Mouse (Mus musculus) heart, embryonic 13.5 days (tissue): Measurements from ENCODE around the gene Mta3. TPM values are rescaled to one million over a fixed set of nuclear protein-coding genes. Genes with fewer than 3 reads are reported as not detected.
"Not testable (repeated sequence)": the region's sequence is repeated elsewhere in the genome, so short reads cannot be mapped to it uniquely, and the experiment has no call there.

ENCODE experiments used
- ATAC-seq: fragments of 200-750 bp; cut with Nextera tagmentation; 2 replicates; pipeline ENCODE4 v1.8.0; 2017; ENCODE audit warnings: moderate TSS enrichment; ENCODE audit not compliant: insufficient number of reproducible peaks, low FRiP score, low TSS enrichment; ENCODE audit errors: extremely low read depth
- H3K27ac ChIP-seq: fragments of 300-500 bp; sonication (generic); replicated peaks from 2 replicates; pipeline ENCODE4 v1.5.1; 2015; ENCODE audit warnings: moderate library complexity, mild to moderate bottlenecking, inconsistent platforms
- H3K27me3 ChIP-seq: fragments of 300-500 bp; sonication (generic); replicated peaks from 2 replicates; pipeline ENCODE4 v1.6.1; 2015; ENCODE audit warnings: mild to moderate bottlenecking, inconsistent platforms
- H3K36me3 ChIP-seq: fragments of 300-500 bp; sonication (generic); 2 replicates; pipeline ENCODE4 v1.6.1; 2015; ENCODE audit warnings: mild to moderate bottlenecking, inconsistent platforms
- H3K4me1 ChIP-seq: fragments of 300-500 bp; sonication (generic); 2 replicates; pipeline ENCODE4 v1.6.1; 2015; ENCODE audit warnings: inconsistent platforms
- H3K4me2 ChIP-seq: fragments of 300-500 bp; sonication (generic); 2 replicates; pipeline ENCODE4 v1.6.1; 2015; ENCODE audit warnings: inconsistent platforms, mild to moderate bottlenecking, moderate library complexity
- H3K4me3 ChIP-seq: fragments of 300-500 bp; sonication (generic); 2 replicates; pipeline ENCODE4 v1.5.1; 2015; ENCODE audit warnings: moderate library complexity, mild to moderate bottlenecking, inconsistent platforms
- H3K9ac ChIP-seq: fragments of 300-500 bp; sonication (generic); 2 replicates; pipeline ENCODE4 v1.6.1; 2015; ENCODE audit warnings: inconsistent platforms, mild to moderate bottlenecking, moderate library complexity
- H3K9me3 ChIP-seq: fragments of 300-500 bp; sonication (generic); 2 replicates; pipeline ENCODE4 v1.6.1; 2016; ENCODE audit warnings: inconsistent platforms
- WGBS: fragments of 180-500 bp; shearing (Covaris S2); methylation state at CpG from one replicate; pipeline ENCODE4 v1.1.7; 2015; ENCODE audit warnings: mixed read lengths; 5-methylcytosine and 5-hydroxymethylcytosine counted together
- polyA plus RNA-seq: library from polyadenylated mRNA; unstranded; fragments of >200 nt; fragmentation: Nextera tagmentation; extraction: Ambion mirVana; gene quantifications from 2 replicates; pipeline ENCODE4 v1.2.1, GENCODE M21; 2015

Mta3 gene
- polyA plus RNA-seq, 1 experiment from 2014 or later = 34.9 TPM

DNA sequence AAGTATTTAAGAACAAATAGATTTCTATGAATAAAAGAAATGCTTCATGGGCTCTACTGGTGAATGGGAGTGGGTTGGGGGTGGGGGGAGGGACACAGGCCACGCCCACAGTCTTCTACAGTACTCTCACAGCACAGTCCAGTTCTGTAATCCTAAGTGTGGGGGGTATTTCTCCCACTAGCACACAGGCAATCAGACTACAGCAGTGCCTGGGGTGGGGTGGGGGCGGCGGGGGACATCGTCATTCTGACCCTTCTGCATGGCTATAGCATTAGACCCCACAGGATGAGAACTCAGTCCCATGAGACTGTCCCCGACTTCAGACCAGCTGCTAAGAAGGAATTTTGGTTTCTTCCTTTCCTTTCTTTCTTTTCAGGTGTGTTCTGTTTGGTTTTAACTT, 143.8 kb downstream of the Mta3 start:
- Histone ChIP-seq H3K9ac (no peak overlapping the region), H3K4me3 (no peak overlapping the region), H3K27ac (no peak overlapping the region), H3K9me3 (no peaks in the 10 kb centered on the region), H3K4me2 (no peak overlapping the region), H3K27me3 (0 out of 2 replicates have a peak, but pooled peaks cover 13% of the 10 kb centered on the region), H3K4me1 (peaks cover 2% of the 10 kb centered on the region; the same call in 1 of the 2 replicates), H3K36me3 (no peaks in the 10 kb centered on the region)
- ATAC-seq = no peak
- WGBS = 62% methylated on average over 5 of the region's 5 CpGs

DNA sequence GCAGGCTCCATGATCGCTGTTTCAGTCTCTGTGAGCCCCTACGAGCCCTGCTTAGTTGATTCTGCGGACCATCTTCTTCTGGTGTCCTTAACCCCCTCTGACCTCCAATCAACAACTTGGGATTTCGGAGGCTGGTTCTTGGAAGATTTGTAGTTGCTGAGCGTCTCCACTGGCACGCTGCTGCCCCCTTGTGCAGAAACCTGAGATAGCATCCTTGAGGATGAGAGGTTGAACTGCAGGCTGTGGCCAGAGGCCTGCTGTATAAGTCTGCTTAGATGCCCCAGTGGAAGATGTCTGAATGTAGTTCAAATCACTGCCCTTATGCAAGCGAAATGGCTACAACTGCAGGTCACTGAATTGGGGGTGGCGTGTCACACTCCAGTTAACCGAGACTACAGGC, 144.5 kb downstream of the Mta3 start:
- no peak for ATAC-seq
- no peak overlapping the region for H3K27ac ChIP-seq
- no peak overlapping the region for H3K4me3 ChIP-seq
- 0 out of 2 replicates have a peak, but pooled peaks cover 13% of the 10 kb centered on the region for H3K27me3 ChIP-seq
- 0 out of 2 replicates have a peak overlapping the region, but pooled peaks have one; percentile 33 for H3K9ac ChIP-seq
- H3K36me3 ChIP-seq = no peaks in the 10 kb centered on the region
- H3K4me1 ChIP-seq = peaks cover 2% of the 10 kb centered on the region; the same call in 1 of the 2 replicates
- H3K9me3 ChIP-seq = no peaks in the 10 kb centered on the region
- H3K4me2 ChIP-seq = peak overlapping the region; percentile 51
- 8% methylated on average over 9 of the region's 9 CpGs for WGBS

GRCm38 (mm10) chr17:83850864-83851263, 144.9 kb downstream of the Mta3 start:
- Histone ChIP-seq H3K4me1 (peaks cover 2% of the 10 kb centered on the region; the same call in 1 of the 2 replicates), H3K9ac (no peak overlapping the region), H3K9me3 (no peaks in the 10 kb centered on the region), H3K27ac (no peak overlapping the region), H3K27me3 (0 out of 2 replicates have a peak, but pooled peaks cover 13% of the 10 kb centered on the region), H3K36me3 (no peaks in the 10 kb centered on the region), H3K4me3 (no peak overlapping the region), H3K4me2 (no peak overlapping the region)
- ATAC-seq = no peak
- WGBS = 71% methylated on average over 5 of the region's 5 CpGs

DNA sequence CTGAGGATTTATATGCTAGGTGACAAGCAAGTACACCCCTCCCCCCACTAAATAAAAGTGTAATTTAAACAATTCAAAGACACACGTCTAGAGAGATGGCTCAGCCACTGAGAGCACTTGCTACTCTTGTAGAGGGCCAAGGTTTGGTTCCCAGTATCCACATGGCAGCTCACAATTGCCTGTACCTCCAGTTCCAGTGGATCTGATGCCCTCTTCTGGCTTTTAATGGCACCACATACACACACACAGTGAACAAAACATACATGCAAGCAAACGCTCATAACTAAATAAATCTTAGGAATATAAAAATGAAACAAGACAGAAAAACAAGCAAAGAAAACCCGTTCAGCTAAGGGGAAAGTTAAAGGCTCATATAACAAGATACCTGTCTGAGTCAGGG, 147.9 kb downstream of the Mta3 start:
- WGBS = 42% methylated on average over 3 of the region's 3 CpGs
- Histone ChIP-seq H3K4me2 (peak overlapping the region; percentile 44), H3K4me3 (0 out of 2 replicates have a peak overlapping the region, but pooled peaks have one; percentile 10)

DNA sequence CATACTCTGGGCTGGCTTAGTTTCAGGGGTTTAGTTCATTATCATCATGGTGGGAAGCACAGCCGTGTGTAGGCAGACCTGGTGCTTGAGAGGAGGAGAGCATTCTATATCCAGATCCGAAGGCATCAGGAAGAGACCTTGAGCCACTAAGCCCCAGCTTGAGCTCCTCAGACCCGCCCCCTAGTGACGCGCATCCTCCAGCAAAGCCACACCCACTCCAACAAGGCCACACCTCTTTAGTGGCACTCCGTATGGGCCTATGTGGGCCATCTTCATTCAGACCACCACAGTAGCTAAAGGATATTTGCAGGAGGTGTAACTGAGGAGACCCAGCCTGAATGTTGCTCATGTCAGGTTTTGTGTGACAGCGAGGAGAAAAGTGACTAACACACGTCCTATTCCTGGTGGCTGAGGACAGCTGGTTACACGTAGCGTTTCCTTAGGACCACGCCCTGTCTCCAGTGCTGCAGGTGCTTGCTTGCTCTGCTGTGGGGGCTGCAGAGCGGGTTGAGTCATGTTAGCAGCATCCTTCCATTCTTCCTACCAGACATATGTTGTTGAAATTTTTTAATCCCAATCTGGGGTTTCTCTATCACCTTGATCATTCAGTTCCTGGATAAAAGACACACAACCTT, 148.4 kb downstream of the Mta3 start:
- H3K9me3 ChIP-seq = no peaks in the 10 kb centered on the region
- H3K9ac ChIP-seq = no peak overlapping the region
- H3K4me3 ChIP-seq = 0 out of 2 replicates have a peak overlapping the region, but pooled peaks have one; percentile 10
- H3K36me3 ChIP-seq = no peaks in the 10 kb centered on the region
- H3K27ac ChIP-seq = no peak overlapping the region
- H3K27me3 ChIP-seq = 0 out of 2 replicates have a peak, but pooled peaks cover 5% of the 10 kb centered on the region
- H3K4me1 ChIP-seq = peaks cover 2% of the 10 kb centered on the region; the same call in 1 of the 2 replicates
- 46% methylated on average over 12 of the region's 12 CpGs for WGBS
- peak; percentile 76 for ATAC-seq
- peak overlapping the region; percentile 44 for H3K4me2 ChIP-seq

More for the DNA sequence above, 147.9 kb downstream of the Mta3 start:
- Histone ChIP-seq H3K36me3 (no peaks in the 10 kb centered on the region), H3K9me3 (no peaks in the 10 kb centered on the region), H3K27ac (no peak overlapping the region), H3K9ac (no peak overlapping the region), H3K27me3 (0 out of 2 replicates have a peak, but pooled peaks cover 9% of the 10 kb centered on the region), H3K4me1 (peaks cover 2% of the 10 kb centered on the region; the same call in 1 of the 2 replicates)
- ATAC-seq = no peak

DNA sequence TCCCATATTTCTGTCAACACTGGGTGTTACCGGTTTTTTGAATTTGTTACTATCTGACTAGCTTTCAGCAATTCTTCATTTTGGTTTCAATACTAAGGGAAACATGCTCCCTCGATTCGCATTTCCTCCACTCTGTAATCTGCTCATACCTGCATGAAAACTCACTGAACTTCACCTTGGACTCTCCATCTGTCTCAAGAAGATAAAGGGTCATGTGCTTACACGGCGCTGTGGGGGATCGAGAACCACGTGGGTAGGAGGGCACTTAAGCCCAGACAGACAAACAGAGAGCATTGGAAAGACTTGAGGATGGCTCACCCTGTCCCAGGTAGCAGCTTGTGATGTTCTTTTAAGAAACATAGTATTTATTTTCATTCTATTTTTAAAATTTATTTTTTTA, 152.4 kb downstream of the Mta3 start:
- Histone ChIP-seq H3K4me2 (no peak overlapping the region), H3K4me1 (peaks cover 6% of the 10 kb centered on the region), H3K4me3 (no peak overlapping the region), H3K36me3 (no peaks in the 10 kb centered on the region), H3K27ac (no peak overlapping the region), H3K27me3 (no peaks in the 10 kb centered on the region), H3K9ac (no peak overlapping the region), H3K9me3 (no peaks in the 10 kb centered on the region)
- WGBS = 75% methylated on average over 7 of the region's 7 CpGs
- no peak for ATAC-seq

DNA sequence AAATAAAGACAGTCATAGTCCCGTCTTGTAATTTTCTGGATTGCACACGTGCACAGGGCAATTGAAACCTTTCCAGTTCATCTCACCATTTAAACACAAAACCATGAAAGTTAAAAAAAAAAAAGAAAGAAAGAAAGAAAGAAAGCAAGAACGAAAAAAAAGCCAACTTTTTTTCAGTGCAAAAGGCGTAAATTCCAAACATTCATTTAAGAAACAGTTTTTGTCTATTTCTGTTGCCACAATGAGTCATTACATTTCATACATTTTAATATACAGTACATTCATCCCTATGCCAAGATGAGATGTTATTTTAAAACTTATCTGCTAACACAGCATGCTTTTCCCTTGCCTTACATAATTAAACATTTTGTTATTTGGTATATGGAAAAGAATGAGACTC, 153.7 kb downstream of the Mta3 start:
- ATAC-seq = no peak
- Histone ChIP-seq H3K9ac (no peak overlapping the region), H3K36me3 (no peaks in the 10 kb centered on the region), H3K27ac (no peak overlapping the region), H3K4me2 (no peak overlapping the region), H3K4me1 (peaks cover 6% of the 10 kb centered on the region), H3K27me3 (0 out of 2 replicates have a peak, but pooled peaks cover 4% of the 10 kb centered on the region), H3K4me3 (no peak overlapping the region), H3K9me3 (no peaks in the 10 kb centered on the region)
- WGBS = 85% methylated on average over 4 of the region's 4 CpGs

DNA sequence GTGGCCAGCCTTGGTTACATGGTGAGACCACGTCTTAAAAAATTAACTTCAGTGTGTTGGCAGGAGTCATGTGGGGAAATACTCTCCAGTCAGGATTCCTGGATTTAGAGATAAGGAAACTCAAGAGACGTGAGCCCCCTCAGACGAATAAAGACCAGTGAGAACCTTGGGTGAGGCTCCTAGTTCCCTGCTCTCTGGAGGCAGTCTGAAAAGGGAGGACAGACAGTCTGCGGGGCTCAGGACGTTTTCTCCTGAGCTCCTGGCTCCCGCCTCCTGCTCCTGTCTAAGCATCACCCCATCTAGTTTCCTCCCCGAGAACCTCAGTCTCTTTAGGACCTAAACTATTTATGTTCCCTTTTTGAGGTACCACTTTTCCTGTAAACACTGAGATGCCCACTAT, 154.3 kb downstream of the Mta3 start:
- Histone ChIP-seq H3K9ac (no peak overlapping the region), H3K9me3 (no peaks in the 10 kb centered on the region), H3K4me2 (no peak overlapping the region), H3K4me1 (peaks cover 6% of the 10 kb centered on the region), H3K4me3 (no peak overlapping the region), H3K27ac (no peak overlapping the region), H3K36me3 (no peaks in the 10 kb centered on the region), H3K27me3 (0 out of 2 replicates have a peak, but pooled peaks cover 8% of the 10 kb centered on the region)
- 56% methylated on average over 7 of the region's 7 CpGs for WGBS
- no peak for ATAC-seq

GRCm38 (mm10) chr17:83860968-83861367, 155.0 kb downstream of the Mta3 start:
- not testable (repeated sequence) for ATAC-seq, H3K36me3 ChIP-seq, H3K9me3 ChIP-seq, H3K4me1 ChIP-seq, H3K9ac ChIP-seq, H3K27me3 ChIP-seq, H3K27ac ChIP-seq
- Histone ChIP-seq H3K4me3 (peak overlapping the region; percentile 80), H3K4me2 (peak overlapping the region; percentile 78)
- WGBS = 56% methylated on average over 8 of the region's 8 CpGs

GRCm38 (mm10) chr17:83861444-83862133, 155.6 kb downstream of the Mta3 start:
- Histone ChIP-seq H3K9ac (peak overlapping the region; percentile 91), H3K4me2 (peak overlapping the region; percentile 78), H3K4me1 (peaks cover 6% of the 10 kb centered on the region), H3K4me3 (peak overlapping the region; percentile 80), H3K9me3 (no peaks in the 10 kb centered on the region), H3K36me3 (no peaks in the 10 kb centered on the region), H3K27me3 (0 out of 2 replicates have a peak, but pooled peaks cover 8% of the 10 kb centered on the region), H3K27ac (peak overlapping the region; percentile 86)
- under 1% methylated on average over 62 of the region's 62 CpGs for WGBS
- ATAC-seq = peak; percentile 85

DNA sequence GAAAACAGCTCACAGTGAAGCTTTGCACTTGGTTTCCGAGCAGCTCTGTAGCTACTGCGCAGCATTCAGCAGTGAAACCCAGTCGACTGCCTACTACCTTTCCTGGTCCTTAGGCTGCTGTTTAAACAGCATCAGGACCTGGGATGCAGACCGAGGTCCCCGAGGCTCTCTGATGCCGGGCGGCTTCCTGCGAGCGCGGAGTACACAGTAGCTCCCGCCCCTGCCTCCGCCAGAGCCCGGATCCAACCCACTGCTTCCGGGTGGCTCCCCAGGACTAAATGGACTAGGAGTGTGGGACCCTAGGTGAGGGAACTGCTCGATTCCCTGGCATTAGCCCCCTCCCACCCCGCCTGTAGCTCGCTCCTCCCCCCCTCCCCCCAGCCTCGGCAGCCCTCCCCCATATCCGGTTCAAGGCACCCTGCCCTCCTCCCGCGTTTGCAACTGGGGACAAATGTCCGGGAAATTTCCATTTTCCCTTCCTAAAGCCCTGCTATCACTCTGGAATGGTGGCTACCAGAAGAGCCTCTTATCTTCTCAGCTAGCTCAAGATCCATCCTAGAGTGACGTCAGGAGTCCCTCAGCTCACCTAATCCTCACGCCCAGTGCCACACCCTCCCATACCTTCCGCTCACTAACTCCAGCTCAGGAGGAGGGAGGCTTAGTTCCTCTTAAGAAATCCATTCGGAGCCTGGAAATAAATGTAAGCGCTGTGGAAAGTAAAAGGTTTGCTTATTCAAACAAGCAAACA, 156.3 kb downstream of the Mta3 start:
- WGBS = under 1% methylated on average over 27 of the region's 27 CpGs
- no peaks in the 10 kb centered on the region for H3K9me3 ChIP-seq
- H3K27me3 ChIP-seq = 0 out of 2 replicates have a peak, but pooled peaks cover 8% of the 10 kb centered on the region
- H3K27ac ChIP-seq = peak overlapping the region; percentile 86
- no peaks in the 10 kb centered on the region for H3K36me3 ChIP-seq
- peak overlapping the region; percentile 80 for H3K4me3 ChIP-seq
- ATAC-seq = peak; percentile 45
- peaks cover 6% of the 10 kb centered on the region for H3K4me1 ChIP-seq
- peak overlapping the region; percentile 78 for H3K4me2 ChIP-seq
- peak overlapping the region; percentile 91 for H3K9ac ChIP-seq
